Mouse (Mus musculus): Measurements from ENCODE around the gene Slbp. TPM values are rescaled to one million over a fixed set of nuclear protein-coding genes. Genes with fewer than 3 reads are reported as not detected.

Slbp gene
- polyA plus RNA-seq, 1 experiment from 2014 or later: 257 TPM

DNA sequence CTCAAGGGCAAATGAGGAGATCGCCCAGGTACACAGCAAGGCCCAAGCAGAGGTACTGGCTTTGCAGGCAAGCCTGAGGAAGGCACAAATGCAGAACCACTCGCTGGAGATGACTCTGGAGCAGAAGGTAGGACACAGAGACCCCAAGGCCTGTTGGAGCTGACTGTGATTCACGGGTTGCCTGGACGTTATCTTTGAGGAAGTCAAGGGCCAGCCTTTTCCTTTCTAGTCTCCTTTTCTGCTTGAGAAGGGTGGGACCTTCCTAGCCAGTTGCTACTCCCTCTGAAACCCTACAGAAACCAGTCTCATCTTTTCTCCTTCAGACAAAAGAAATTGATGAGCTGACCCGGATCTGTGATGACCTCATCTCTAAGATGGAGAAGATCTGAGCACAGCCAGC lies 19.3 kb upstream of the Slbp start:
- H3K36me3 ChIP-seq (ENCODE audit: control insufficient read depth, insufficient read depth, low read length): peaks cover 14% of the 10 kb centered on the region
- no peaks in the 10 kb centered on the region for H3K27me3 ChIP-seq (ENCODE audit: control insufficient read depth, insufficient read depth, low read length)
- no peak overlapping the region for H3K27ac ChIP-seq (ENCODE audit: low read depth, low read length)
- no peak overlapping the region for H3K9ac ChIP-seq (ENCODE audit: low read depth, low read length)
- 87% methylated on average over 5 of the region's 5 CpGs for WGBS
- ATAC-seq (ENCODE audit: low FRiP score) (no peak), DNase-seq (ENCODE audit: low spot score) (no peak)
- no peaks in the 10 kb centered on the region for H3K4me1 ChIP-seq (replicated peaks; ENCODE audit: control insufficient read depth, insufficient read depth, low read length)
- no peak overlapping the region for H3K4me3 ChIP-seq (ENCODE audit: low read depth, low read length)
- no peak overlapping the region for H3K4me2 ChIP-seq (replicated peaks; ENCODE audit: low read depth, low read length)
- no peaks in the 10 kb centered on the region for H3K9me3 ChIP-seq (ENCODE audit: control insufficient read depth, low read length)

GRCm38 (mm10) chr5:33668223-33668622 lies 15.8 kb upstream of the Slbp start:
- H3K9me3 ChIP-seq (ENCODE audit: control insufficient read depth, low read length): no peaks in the 10 kb centered on the region
- H3K27me3 ChIP-seq (ENCODE audit: control insufficient read depth, insufficient read depth, low read length): no peaks in the 10 kb centered on the region
- H3K4me1 ChIP-seq (replicated peaks; ENCODE audit: control insufficient read depth, insufficient read depth, low read length): no peaks in the 10 kb centered on the region
- H3K4me3 ChIP-seq (ENCODE audit: low read depth, low read length): no peak overlapping the region
- ATAC-seq (ENCODE audit: low FRiP score) (no peak), DNase-seq (ENCODE audit: low spot score) (no peak)
- H3K27ac ChIP-seq (ENCODE audit: low read depth, low read length): no peak overlapping the region
- no peak overlapping the region for H3K9ac ChIP-seq (ENCODE audit: low read depth, low read length)
- H3K36me3 ChIP-seq (ENCODE audit: control insufficient read depth, insufficient read depth, low read length): peaks cover 19% of the 10 kb centered on the region
- no peak overlapping the region for H3K4me2 ChIP-seq (replicated peaks; ENCODE audit: low read depth, low read length)

DNA sequence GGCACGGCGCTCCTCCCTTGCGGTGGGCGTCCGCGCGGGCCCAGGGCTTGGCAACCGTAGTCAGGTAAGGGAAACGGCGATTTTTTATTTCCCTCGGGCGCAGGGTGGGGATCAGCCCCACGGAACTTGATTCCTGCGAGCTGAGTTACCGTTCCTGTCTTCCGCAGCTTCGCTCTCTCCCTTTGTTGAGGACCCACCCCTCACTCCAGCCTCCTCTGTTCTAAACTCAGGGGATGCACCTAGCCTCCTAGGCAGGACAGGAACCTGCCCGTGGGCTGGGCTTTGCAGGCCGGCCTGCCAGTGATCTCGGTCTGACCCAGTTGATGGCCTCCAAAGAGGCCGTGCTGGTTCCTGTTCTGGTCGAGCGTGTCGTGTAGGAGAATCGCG lies 6.3 kb upstream of the Slbp start:
- H3K9me3 ChIP-seq (ENCODE audit: control insufficient read depth, low read length): no peaks in the 10 kb centered on the region
- ATAC-seq (ENCODE audit: low FRiP score) (peak; percentile 8; the same call in 1 of the 2 replicates), DNase-seq (ENCODE audit: low spot score) (peak; percentile 24)
- peak overlapping the region; percentile 52 for H3K4me2 ChIP-seq (replicated peaks; ENCODE audit: low read depth, low read length)
- peak overlapping the region; percentile 76 for H3K4me3 ChIP-seq (ENCODE audit: low read depth, low read length)
- peak overlapping the region; percentile 90; the same call in 1 of the 2 replicates for H3K27ac ChIP-seq (ENCODE audit: low read depth, low read length)
- H3K36me3 ChIP-seq (ENCODE audit: control insufficient read depth, insufficient read depth, low read length): peaks cover 7% of the 10 kb centered on the region
- peak overlapping the region; percentile 44 for H3K9ac ChIP-seq (ENCODE audit: low read depth, low read length)
- WGBS: under 1% methylated on average over 26 of the region's 26 CpGs
- no peaks in the 10 kb centered on the region for H3K27me3 ChIP-seq (ENCODE audit: control insufficient read depth, insufficient read depth, low read length)
- peaks cover 7% of the 10 kb centered on the region; the same call in 1 of the 2 replicates for H3K4me1 ChIP-seq (replicated peaks; ENCODE audit: control insufficient read depth, insufficient read depth, low read length)

GRCm38 (mm10) chr5:33657787-33658663 lies 5.7 kb upstream of the Slbp start, which contains the start of the genes Tacc3 and Tmem129:
TSS of gene Tacc3 (plus strand) at chr5:33658128.
TSS of gene Tmem129 (minus strand) at chr5:33658416.
- Histone ChIP-seq H3K9ac (ENCODE audit: low read depth, low read length) (peak within 1 kb of the TSS; percentile 70), H3K4me3 (ENCODE audit: low read depth, low read length) (peak within 1 kb of the TSS; percentile 76), H3K4me1 (replicated peaks; ENCODE audit: control insufficient read depth, insufficient read depth, low read length) (peaks cover 7% of the 10 kb centered on the region; the same call in 1 of the 2 replicates), H3K27ac (ENCODE audit: low read depth, low read length) (peak within 1 kb of the TSS; percentile 90), H3K36me3 (ENCODE audit: control insufficient read depth, insufficient read depth, low read length) (peaks cover 6% of the 10 kb centered on the region), H3K9me3 (ENCODE audit: control insufficient read depth, low read length) (no peaks in the 10 kb centered on the region), H3K27me3 (ENCODE audit: control insufficient read depth, insufficient read depth, low read length) (no peaks in the 10 kb centered on the region), H3K4me2 (replicated peaks; ENCODE audit: low read depth, low read length) (peak within 1 kb of the TSS; percentile 90)
- DNase-seq (ENCODE audit: low spot score) (peak; percentile 97), ATAC-seq (ENCODE audit: low FRiP score) (peak; percentile 97)
- 0% methylated on average over 60 of the region's 60 CpGs for WGBS

DNA sequence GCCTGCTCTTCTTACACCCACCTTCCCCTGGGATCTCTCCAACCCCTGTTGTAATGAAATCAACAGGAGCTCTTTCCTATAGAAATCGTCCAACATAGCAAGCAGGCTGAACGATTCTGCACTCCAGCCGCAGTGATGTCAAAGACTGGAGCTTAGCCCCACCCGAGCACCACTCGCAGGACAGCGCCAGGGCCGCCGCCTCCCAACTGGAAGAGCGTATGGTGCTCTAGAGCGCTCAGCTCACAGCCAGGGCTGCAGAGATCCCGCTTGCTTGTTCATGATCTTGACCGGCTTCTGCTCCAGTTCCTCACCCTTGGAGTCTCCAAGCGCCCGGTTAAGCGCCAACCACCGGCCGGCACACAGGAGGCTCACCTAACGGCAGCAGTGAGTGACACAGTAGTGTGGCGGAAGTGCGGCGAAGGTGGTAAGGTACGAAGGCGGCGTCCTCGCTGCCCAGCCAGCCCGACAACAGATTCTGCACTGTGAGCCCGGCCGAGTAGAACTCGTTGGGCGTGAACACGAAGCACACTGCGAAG lies 4.9 kb upstream of the Slbp start:
- Histone ChIP-seq H3K36me3 (ENCODE audit: control insufficient read depth, insufficient read depth, low read length) (peaks cover 6% of the 10 kb centered on the region), H3K9me3 (ENCODE audit: control insufficient read depth, low read length) (no peaks in the 10 kb centered on the region), H3K4me3 (ENCODE audit: low read depth, low read length) (peak overlapping the region; percentile 76), H3K9ac (ENCODE audit: low read depth, low read length) (peak overlapping the region; percentile 70), H3K4me2 (replicated peaks; ENCODE audit: low read depth, low read length) (peak overlapping the region; percentile 90), H3K27me3 (ENCODE audit: control insufficient read depth, insufficient read depth, low read length) (no peaks in the 10 kb centered on the region), H3K4me1 (replicated peaks; ENCODE audit: control insufficient read depth, insufficient read depth, low read length) (peaks cover 7% of the 10 kb centered on the region; the same call in 1 of the 2 replicates), H3K27ac (ENCODE audit: low read depth, low read length) (peak overlapping the region; percentile 56; the same call in 1 of the 2 replicates)
- ATAC-seq (ENCODE audit: low FRiP score) (peak; percentile 28; the same call in 1 of the 2 replicates), DNase-seq (ENCODE audit: low spot score) (no peak)
- under 1% methylated on average over 32 of the region's 32 CpGs for WGBS

DNA sequence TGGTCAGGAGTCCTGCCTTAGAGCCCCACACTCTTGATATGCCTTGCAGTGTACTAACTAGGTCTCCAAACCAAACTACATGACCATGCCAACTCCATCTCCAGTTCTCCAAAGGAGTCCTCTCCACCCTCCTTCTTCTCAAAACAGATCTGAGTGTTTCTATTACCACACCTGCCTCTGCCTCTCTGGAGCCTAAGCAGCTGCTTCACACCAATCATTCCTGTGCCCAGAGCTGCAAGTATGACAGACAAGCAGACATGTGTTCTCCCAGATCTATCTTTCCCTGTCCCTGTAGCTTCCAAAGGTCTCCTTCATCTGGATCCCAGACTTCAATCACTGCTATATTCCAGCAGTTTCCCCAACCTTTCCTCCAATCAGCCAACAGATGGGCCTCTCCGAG lies 4.4 kb upstream of the Slbp start:
- no peaks in the 10 kb centered on the region for H3K27me3 ChIP-seq (ENCODE audit: control insufficient read depth, insufficient read depth, low read length)
- H3K4me3 ChIP-seq (ENCODE audit: low read depth, low read length): peak overlapping the region; percentile 76
- ATAC-seq (ENCODE audit: low FRiP score): no peak
- H3K27ac ChIP-seq (ENCODE audit: low read depth, low read length): no peak overlapping the region; the same call in 1 of the 2 replicates
- WGBS: 50% methylated on average over 1 of the region's 1 CpGs
- peak overlapping the region; percentile 90 for H3K4me2 ChIP-seq (replicated peaks; ENCODE audit: low read depth, low read length)
- H3K4me1 ChIP-seq (replicated peaks; ENCODE audit: control insufficient read depth, insufficient read depth, low read length): peaks cover 7% of the 10 kb centered on the region; the same call in 1 of the 2 replicates
- H3K9me3 ChIP-seq (ENCODE audit: control insufficient read depth, low read length): no peaks in the 10 kb centered on the region
- DNase-seq (ENCODE audit: low spot score): no peak
- H3K36me3 ChIP-seq (ENCODE audit: control insufficient read depth, insufficient read depth, low read length): peaks cover 3% of the 10 kb centered on the region
- H3K9ac ChIP-seq (ENCODE audit: low read depth, low read length): peak overlapping the region; percentile 70

- no peaks in the 10 kb centered on the region; the same call in 1 of the 2 replicates for H3K36me3 ChIP-seq (ENCODE audit: control insufficient read depth, insufficient read depth, low read length)
- peaks cover 9% of the 10 kb centered on the region for H3K4me1 ChIP-seq (replicated peaks; ENCODE audit: control insufficient read depth, insufficient read depth, low read length)
- 93% methylated on average over 10 of the region's 10 CpGs for WGBS
- no peaks in the 10 kb centered on the region for H3K9me3 ChIP-seq (ENCODE audit: control insufficient read depth, low read length)
- no peak overlapping the region for H3K4me2 ChIP-seq (replicated peaks; ENCODE audit: low read depth, low read length)
- H3K27ac ChIP-seq (ENCODE audit: low read depth, low read length): no peak overlapping the region
- H3K4me3 ChIP-seq (ENCODE audit: low read depth, low read length): no peak overlapping the region
- no peak for ATAC-seq (ENCODE audit: low FRiP score)
- H3K27me3 ChIP-seq (ENCODE audit: control insufficient read depth, insufficient read depth, low read length): no peaks in the 10 kb centered on the region
- DNase-seq (ENCODE audit: low spot score): no peak
- H3K9ac ChIP-seq (ENCODE audit: low read depth, low read length): no peak overlapping the region
Measured at GRCm38 (mm10) chr5:33655251-33655840, 3.0 kb upstream of the Slbp start.

GRCm38 (mm10) chr5:33654424-33654823 lies 2.0 kb upstream of the Slbp start:
- DNase-seq (ENCODE audit: low spot score): no peak
- Histone ChIP-seq H3K4me1 (replicated peaks; ENCODE audit: control insufficient read depth, insufficient read depth, low read length) (peaks cover 9% of the 10 kb centered on the region), H3K27me3 (ENCODE audit: control insufficient read depth, insufficient read depth, low read length) (no peaks in the 10 kb centered on the region), H3K27ac (ENCODE audit: low read depth, low read length) (no peak overlapping the region), H3K4me3 (ENCODE audit: low read depth, low read length) (no peak overlapping the region), H3K4me2 (replicated peaks; ENCODE audit: low read depth, low read length) (no peak overlapping the region), H3K9me3 (ENCODE audit: control insufficient read depth, low read length) (no peaks in the 10 kb centered on the region), H3K36me3 (ENCODE audit: control insufficient read depth, insufficient read depth, low read length) (no peaks in the 10 kb centered on the region; the same call in 1 of the 2 replicates), H3K9ac (ENCODE audit: low read depth, low read length) (no peak overlapping the region)
- WGBS: 94% methylated on average over 13 of the region's 13 CpGs
- ATAC-seq (ENCODE audit: low FRiP score): no peak

Measured in hindbrain, embryonic 11.5 days (tissue).